Mouse (Mus musculus) megakaryocyte, embryonic 14.5 days (primary cell): ENCODE results near the gene Nme2.

ENCODE experiments used
- FLI1 ChIP-seq: IDR thresholded peaks from 2 replicates; pipeline ENCODE4 v1.6.1; 2012; ENCODE audit warnings: low read length, inconsistent platforms, mixed read lengths
- GATA1 ChIP-seq: IDR thresholded peaks from 3 replicates; pipeline ENCODE4 v1.6.1; 2012; ENCODE audit warnings: mixed read lengths, low read length, inconsistent platforms, borderline replicate concordance

DNA sequence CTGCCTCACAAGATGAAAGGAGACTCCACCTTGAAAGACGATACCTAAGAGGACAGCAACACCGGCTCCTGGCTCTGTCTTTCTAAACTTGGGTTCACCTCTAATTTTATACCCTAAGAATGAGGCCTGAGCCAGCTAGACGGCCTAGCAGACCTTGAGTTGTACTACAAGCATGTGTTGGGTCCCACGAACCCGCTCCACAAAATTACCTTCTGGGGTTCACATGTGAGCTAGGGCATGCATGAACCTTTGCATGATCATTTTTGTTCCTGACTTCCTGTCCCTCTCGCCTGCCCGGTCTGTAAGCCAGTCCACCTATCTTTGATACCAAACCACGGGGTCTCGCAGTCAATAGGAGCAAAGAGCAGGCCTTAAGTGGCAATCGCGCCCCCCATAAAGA is 11.3 kb upstream of the Nme2 start:
- no peak for TF ChIP-seq FLI1
- no peak for TF ChIP-seq GATA1
